Mouse (Mus musculus): ENCODE data around the gene Prg4.

Gene Prg4

GRCm38 (mm10) chr1:150466132-150466531 lies at the start of gene Prg4:
TSS of gene Prg4 (minus strand) at chr1:150466165.
- DNase-seq: no peak

GRCm38 (mm10) chr1:150513041-150513440 lies 47.1 kb upstream of the Prg4 start:
- DNase-seq: no peak

GRCm38 (mm10) chr1:150505794-150506193 lies 39.8 kb upstream of the Prg4 start:
- no peak for DNase-seq

GRCm38 (mm10) chr1:150503321-150503720 lies 37.4 kb upstream of the Prg4 start:
- DNase-seq: no peak

- DNase-seq: no peak
Measured at GRCm38 (mm10) chr1:150498177-150498576, 32.2 kb upstream of the Prg4 start.

- no peak for DNase-seq
Measured at GRCm38 (mm10) chr1:150497690-150498089, 31.7 kb upstream of the Prg4 start.

GRCm38 (mm10) chr1:150496626-150497302 lies 30.8 kb upstream of the Prg4 start:
- no peak for DNase-seq

GRCm38 (mm10) chr1:150489148-150489547 lies 23.2 kb upstream of the Prg4 start:
- DNase-seq: no peak

- no peak for DNase-seq
Measured at GRCm38 (mm10) chr1:150480674-150481073, 14.7 kb upstream of the Prg4 start.

GRCm38 (mm10) chr1:150472525-150472924 lies 6.6 kb upstream of the Prg4 start:
- DNase-seq: no peak

- no peak for DNase-seq
Measured at GRCm38 (mm10) chr1:150469992-150470391, 4.0 kb upstream of the Prg4 start.

GRCm38 (mm10) chr1:150465364-150465763 lies 601 bp downstream of the Prg4 start:
- no peak for DNase-seq

- no peak for DNase-seq
Measured at GRCm38 (mm10) chr1:150463691-150464090, 2.3 kb downstream of the Prg4 start.

- DNase-seq: no peak
Measured at GRCm38 (mm10) chr1:150463068-150463467, 2.9 kb downstream of the Prg4 start.

- DNase-seq: no peak
Measured at GRCm38 (mm10) chr1:150460595-150460994, 5.4 kb downstream of the Prg4 start.

GRCm38 (mm10) chr1:150459599-150459998 lies 6.4 kb downstream of the Prg4 start:
- no peak for DNase-seq

- DNase-seq: no peak
Measured at GRCm38 (mm10) chr1:150458977-150459376, 7.0 kb downstream of the Prg4 start.

GRCm38 (mm10) chr1:150441731-150442130 lies 24.2 kb downstream of the Prg4 start:
- DNase-seq: no peak

GRCm38 (mm10) chr1:150438641-150439040 lies 27.3 kb downstream of the Prg4 start:
- DNase-seq: no peak

GRCm38 (mm10) chr1:150426216-150426615 lies 39.7 kb downstream of the Prg4 start:
- DNase-seq: no peak

GRCm38 (mm10) chr1:150425665-150426064 lies 40.3 kb downstream of the Prg4 start:
- DNase-seq: no peak

- DNase-seq: no peak
Measured at GRCm38 (mm10) chr1:150418426-150418825, 47.5 kb downstream of the Prg4 start.

GRCm38 (mm10) chr1:150416006-150416405 lies 50.0 kb downstream of the Prg4 start:
- no peak for DNase-seq

GRCm38 (mm10) chr1:150409996-150410395 lies 56.0 kb downstream of the Prg4 start:
- no peak for DNase-seq

GRCm38 (mm10) chr1:150407285-150407684 lies 58.7 kb downstream of the Prg4 start:
- DNase-seq: no peak
